Mouse (Mus musculus): ENCODE measurements around the gene E2f8. TPM values are rescaled to one million over a fixed set of nuclear protein-coding genes. Genes with fewer than 3 reads are reported as not detected.

Gene E2f8
- polyA plus RNA-seq, 1 experiment, result 36.3 TPM

GRCm38 (mm10) chr7:48836949-48837348 lies 44.4 kb downstream of the E2f8 start:
- no peak overlapping the region for H3K27ac ChIP-seq (ENCODE audit: control insufficient read depth, insufficient read depth, low read depth, low read length, poor library complexity)
- no peaks in the 10 kb centered on the region for H3K4me1 ChIP-seq (ENCODE audit: control insufficient read depth, insufficient read depth, low read length)
- no peak overlapping the region for H3K4me3 ChIP-seq (replicated peaks; ENCODE audit: control insufficient read depth, low read depth, low read length)
- 28% methylated on average over 6 of the region's 6 CpGs for WGBS
- TF ChIP-seq CTCF (IDR thresholded peaks at IDR 0.05; ENCODE audit: control insufficient read depth, insufficient read depth, low read length), result no peak
- no peak for TF ChIP-seq POLR2A (IDR thresholded peaks at IDR 0.05; ENCODE audit: borderline replicate concordance, control insufficient read depth, low read depth, low read length)

GRCm38 (mm10) chr7:48834989-48835626 lies 46.3 kb downstream of the E2f8 start:
- H3K27ac ChIP-seq (ENCODE audit: control insufficient read depth, insufficient read depth, low read depth, low read length, poor library complexity), result no peak overlapping the region
- TF ChIP-seq POLR2A (IDR thresholded peaks at IDR 0.05; ENCODE audit: borderline replicate concordance, control insufficient read depth, low read depth, low read length) (no peak), CTCF (IDR thresholded peaks at IDR 0.05; ENCODE audit: control insufficient read depth, insufficient read depth, low read length) (no peak)
- H3K4me3 ChIP-seq (replicated peaks; ENCODE audit: control insufficient read depth, low read depth, low read length), result no peak overlapping the region
- H3K4me1 ChIP-seq (ENCODE audit: control insufficient read depth, insufficient read depth, low read length), result no peaks in the 10 kb centered on the region
- 90% methylated on average over 12 of the region's 12 CpGs for WGBS

GRCm38 (mm10) chr7:48834371-48834970 lies 46.9 kb downstream of the E2f8 start:
- TF ChIP-seq POLR2A (IDR thresholded peaks at IDR 0.05; ENCODE audit: borderline replicate concordance, control insufficient read depth, low read depth, low read length) (no peak), CTCF (IDR thresholded peaks at IDR 0.05; ENCODE audit: control insufficient read depth, insufficient read depth, low read length) (no peak)
- Histone ChIP-seq H3K27ac (ENCODE audit: control insufficient read depth, insufficient read depth, low read depth, low read length, poor library complexity) (no peak overlapping the region), H3K4me3 (replicated peaks; ENCODE audit: control insufficient read depth, low read depth, low read length) (no peak overlapping the region), H3K4me1 (ENCODE audit: control insufficient read depth, insufficient read depth, low read length) (no peaks in the 10 kb centered on the region)
- 72% methylated on average over 4 of the region's 4 CpGs for WGBS

GRCm38 (mm10) chr7:48832735-48833134 lies 48.7 kb downstream of the E2f8 start:
- TF ChIP-seq CTCF (IDR thresholded peaks at IDR 0.05; ENCODE audit: control insufficient read depth, insufficient read depth, low read length), result no peak
- no peak for TF ChIP-seq POLR2A (IDR thresholded peaks at IDR 0.05; ENCODE audit: borderline replicate concordance, control insufficient read depth, low read depth, low read length)
- no peak overlapping the region for H3K4me3 ChIP-seq (replicated peaks; ENCODE audit: control insufficient read depth, low read depth, low read length)
- no peaks in the 10 kb centered on the region; the same call in 1 of the 2 replicates for H3K4me1 ChIP-seq (ENCODE audit: control insufficient read depth, insufficient read depth, low read length)
- 16% methylated on average over 1 of the region's 1 CpGs for WGBS
- H3K27ac ChIP-seq (ENCODE audit: control insufficient read depth, insufficient read depth, low read depth, low read length, poor library complexity), result no peak overlapping the region

- Histone ChIP-seq H3K27ac (ENCODE audit: control insufficient read depth, insufficient read depth, low read depth, low read length, poor library complexity) (no peak overlapping the region), H3K4me1 (ENCODE audit: control insufficient read depth, insufficient read depth, low read length) (no peaks in the 10 kb centered on the region; the same call in 1 of the 2 replicates), H3K4me3 (replicated peaks; ENCODE audit: control insufficient read depth, low read depth, low read length) (no peak overlapping the region)
- no peak for TF ChIP-seq CTCF (IDR thresholded peaks at IDR 0.05; ENCODE audit: control insufficient read depth, insufficient read depth, low read length)
- no peak for TF ChIP-seq POLR2A (IDR thresholded peaks at IDR 0.05; ENCODE audit: borderline replicate concordance, control insufficient read depth, low read depth, low read length)
- 48% methylated on average over 2 of the region's 2 CpGs for WGBS
Measured at GRCm38 (mm10) chr7:48830395-48830794, 51.0 kb downstream of the E2f8 start.

- H3K4me1 ChIP-seq (ENCODE audit: control insufficient read depth, insufficient read depth, low read length), result no peaks in the 10 kb centered on the region; the same call in 1 of the 2 replicates
- TF ChIP-seq POLR2A (IDR thresholded peaks at IDR 0.05; ENCODE audit: borderline replicate concordance, control insufficient read depth, low read depth, low read length) (no peak), CTCF (IDR thresholded peaks at IDR 0.05; ENCODE audit: control insufficient read depth, insufficient read depth, low read length) (no peak)
- no peak overlapping the region for H3K27ac ChIP-seq (ENCODE audit: control insufficient read depth, insufficient read depth, low read depth, low read length, poor library complexity)
- no peak overlapping the region for H3K4me3 ChIP-seq (replicated peaks; ENCODE audit: control insufficient read depth, low read depth, low read length)
- 71% methylated on average over 5 of the region's 5 CpGs for WGBS
Measured at GRCm38 (mm10) chr7:48829177-48829910, 52.1 kb downstream of the E2f8 start.

GRCm38 (mm10) chr7:48825170-48825569 lies 56.2 kb downstream of the E2f8 start:
- Histone ChIP-seq H3K4me3 (replicated peaks; ENCODE audit: control insufficient read depth, low read depth, low read length) (no peak overlapping the region), H3K4me1 (ENCODE audit: control insufficient read depth, insufficient read depth, low read length) (no peaks in the 10 kb centered on the region; the same call in 1 of the 2 replicates), H3K27ac (ENCODE audit: control insufficient read depth, insufficient read depth, low read depth, low read length, poor library complexity) (no peak overlapping the region)
- 79% methylated on average over 6 of the region's 6 CpGs for WGBS
- no peak for TF ChIP-seq POLR2A (IDR thresholded peaks at IDR 0.05; ENCODE audit: borderline replicate concordance, control insufficient read depth, low read depth, low read length)
- no peak for TF ChIP-seq CTCF (IDR thresholded peaks at IDR 0.05; ENCODE audit: control insufficient read depth, insufficient read depth, low read length)

- WGBS, result 89% methylated on average over 1 of the region's 1 CpGs
- Histone ChIP-seq H3K4me3 (replicated peaks; ENCODE audit: control insufficient read depth, low read depth, low read length) (no peak overlapping the region), H3K4me1 (ENCODE audit: control insufficient read depth, insufficient read depth, low read length) (no peaks in the 10 kb centered on the region; the same call in 1 of the 2 replicates), H3K27ac (ENCODE audit: control insufficient read depth, insufficient read depth, low read depth, low read length, poor library complexity) (no peak overlapping the region)
- TF ChIP-seq CTCF (IDR thresholded peaks at IDR 0.05; ENCODE audit: control insufficient read depth, insufficient read depth, low read length) (no peak), POLR2A (IDR thresholded peaks at IDR 0.05; ENCODE audit: borderline replicate concordance, control insufficient read depth, low read depth, low read length) (no peak)
Measured at GRCm38 (mm10) chr7:48824671-48825070, 56.7 kb downstream of the E2f8 start.

Measured in bone marrow, adult 2 months (tissue).